Comparison of ENCODE assay signal across 9 mouse cellular contexts in the genomic region with DNA sequence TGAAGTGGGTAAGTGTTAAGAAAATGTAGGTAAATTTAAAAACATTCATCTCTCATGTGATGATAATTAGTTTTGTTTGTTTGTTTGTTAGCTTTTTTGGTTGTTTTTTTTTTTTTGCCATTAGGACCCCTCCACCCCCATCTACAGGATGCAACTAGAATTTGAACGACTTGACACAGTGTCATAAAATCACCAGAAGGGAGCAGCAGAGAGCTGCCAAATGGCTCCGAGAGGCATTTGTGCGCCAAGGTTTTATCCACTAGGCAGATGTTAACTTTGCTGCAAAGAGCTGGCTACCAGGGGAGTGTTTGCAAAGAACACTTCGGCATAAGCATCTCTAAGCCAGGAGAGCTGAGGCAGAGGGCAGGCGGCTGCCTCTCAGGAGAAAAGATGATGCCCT.
DNase-seq lines count a peak whose midpoint lies in the region; ATAC-seq and TF ChIP-seq lines count a peak whose summit lies in the region.
"Had no signal": no experiment of that assay in that cellular context is flagged by ENCODE, and none has a peak within 500 bp of the region (broad histone marks: within the 10 kb centered on the region; RNA-seq: fewer than 3 reads in every experiment).

No protein-coding gene starts in this region.

- H3K27me3 ChIP-seq in lung, postnatal 0 days (replicated peaks; ENCODE audit: insufficient read depth, low read length): no peaks in the 10 kb centered on the region

- no peaks in the 10 kb centered on the region for H3K36me3 ChIP-seq in lung, postnatal 0 days (ENCODE audit: insufficient read depth, low read length)

- no peaks in the 10 kb centered on the region for H3K4me1 ChIP-seq in lung, postnatal 0 days (ENCODE audit: insufficient read depth, low read depth, low read length)

- peak; percentile 7 to 15 for DNase-seq in cerebellum, adult 18-20 months
- DNase-seq in cerebellum, adult 11-12 months: no peak
- DNase-seq in A20 (ENCODE audit: low read depth, low spot score): peak; percentile 88
- peak; percentile 81 for DNase-seq in brain, adult 2 months (ENCODE audit: low read depth, low spot score)
- DNase-seq in forelimb bud, embryonic 11.5 days (ENCODE audit: low read depth, low spot score): peak; percentile 77
- peak; percentile 26 for DNase-seq in kidney, postnatal 14 days
- DNase-seq in lung, postnatal 0 days (ENCODE audit: low spot score): peak; percentile 72
- DNase-seq in right cerebral cortex, adult 2 months (ENCODE audit: low spot score in 2 of 2): peak; percentile 58 to 75

- peak; percentile 76 for TF ChIP-seq CTCF in lung, postnatal 0 days (IDR thresholded peaks at IDR 0.05)

- no peak overlapping the region for H3K4me2 ChIP-seq in lung, postnatal 0 days (replicated peaks; ENCODE audit: low read depth, low read length)

- TF ChIP-seq EP300 in lung, postnatal 0 days (IDR thresholded peaks at IDR 0.05): no peak

- H3K27ac ChIP-seq in lung, postnatal 0 days (ENCODE audit: low read length): no peak overlapping the region

- no peaks in the 10 kb centered on the region for H3K9me3 ChIP-seq in lung, postnatal 0 days (ENCODE audit: low read length)
- H3K9me3 ChIP-seq: megakaryocyte, embryonic 14.5 days had no signal

- 2% methylated on average over 5 of the region's 5 CpGs for WGBS in lung, postnatal 0 days

- no peak for ATAC-seq in lung, postnatal 0 days

- H3K9ac ChIP-seq in lung, postnatal 0 days (replicated peaks; ENCODE audit: low read depth): no peak overlapping the region

- no peak overlapping the region for H3K4me3 ChIP-seq in lung, postnatal 0 days (ENCODE audit: low read depth, low read length)
